Mouse (Mus musculus): ENCODE results near the gene Tpra1.
A peak's percentile ranks its signal among the peaks of the same experiment; 100 is the strongest.

Tpra1 gene

GRCm38 (mm10) chr6:88893559-88893958 lies 8.5 kb upstream of the Tpra1 start:
- peak; percentile 60 for DNase-seq

GRCm38 (mm10) chr6:88895943-88896342 lies 6.1 kb upstream of the Tpra1 start:
- DNase-seq = no peak

GRCm38 (mm10) chr6:88897246-88897645 lies 4.8 kb upstream of the Tpra1 start:
- DNase-seq = no peak

- peak; percentile 93 for DNase-seq
Measured at GRCm38 (mm10) chr6:88898534-88899048, 3.5 kb upstream of the Tpra1 start, which contains the start of gene Mcm2. Mcm2 (minus strand) TSS chr6:88898780.

GRCm38 (mm10) chr6:88899086-88899485 lies 3.0 kb upstream of the Tpra1 start:
- DNase-seq = peak; percentile 63

GRCm38 (mm10) chr6:88899628-88900027 lies 2.4 kb upstream of the Tpra1 start:
- no peak for DNase-seq

GRCm38 (mm10) chr6:88901471-88901870 lies 580 bp upstream of the Tpra1 start:
- DNase-seq = no peak

- DNase-seq = peak; percentile 37
Measured at GRCm38 (mm10) chr6:88903708-88904107, 1.7 kb downstream of the Tpra1 start.

GRCm38 (mm10) chr6:88904456-88904974 lies 2.5 kb downstream of the Tpra1 start:
- DNase-seq = peak; percentile 41

GRCm38 (mm10) chr6:88905042-88905441 lies 3.0 kb downstream of the Tpra1 start:
- DNase-seq = peak; percentile 33

GRCm38 (mm10) chr6:88906369-88907108 lies 4.5 kb downstream of the Tpra1 start:
- DNase-seq = peak; percentile 81

- no peak for DNase-seq
Measured at GRCm38 (mm10) chr6:88909151-88909550, 7.1 kb downstream of the Tpra1 start.

GRCm38 (mm10) chr6:88913022-88913421 lies 11.0 kb downstream of the Tpra1 start:
- DNase-seq = peak; percentile 48

- no peak for DNase-seq
Measured at GRCm38 (mm10) chr6:88913440-88913839, 11.4 kb downstream of the Tpra1 start.

GRCm38 (mm10) chr6:88914799-88915198 lies 12.7 kb downstream of the Tpra1 start:
- peak; percentile 18 for DNase-seq

- peak; percentile 61 for DNase-seq
Measured at GRCm38 (mm10) chr6:88915510-88915909, 13.5 kb downstream of the Tpra1 start.

- peak; percentile 59 for DNase-seq
Measured at GRCm38 (mm10) chr6:88916153-88916552, 14.1 kb downstream of the Tpra1 start.

- no peak for DNase-seq
Measured at GRCm38 (mm10) chr6:88918802-88919201, 16.8 kb downstream of the Tpra1 start.

GRCm38 (mm10) chr6:88924502-88925275 lies 22.6 kb downstream of the Tpra1 start:
- DNase-seq = peak; percentile 60

- peak; percentile 36 for DNase-seq
Measured at GRCm38 (mm10) chr6:88925640-88926205, 23.7 kb downstream of the Tpra1 start.

- peak; percentile 34 for DNase-seq
Measured at GRCm38 (mm10) chr6:88926870-88927269, 24.8 kb downstream of the Tpra1 start.

- DNase-seq = peak; percentile 78
Measured at GRCm38 (mm10) chr6:88927595-88927994, 25.5 kb downstream of the Tpra1 start.

- DNase-seq = peak; percentile 74
Measured at GRCm38 (mm10) chr6:88928026-88928425, 26.0 kb downstream of the Tpra1 start.
